Mouse (Mus musculus) embryonic facial prominence, embryonic 13.5 days (tissue): Measurements from ENCODE around the gene Kcnh1. TPM values are rescaled to one million over a fixed set of nuclear protein-coding genes. Genes with fewer than 3 reads are reported as not detected.

Experiments used
- ATAC-seq: fragments of 200-750 bp; cut with Nextera tagmentation; 2 replicates; pipeline ENCODE4 v1.8.0; 2017; ENCODE audit warnings: low read depth; ENCODE audit not compliant: insufficient number of reproducible peaks, insufficient read depth, low FRiP score, low TSS enrichment
- H3K27ac ChIP-seq: fragments of 300-500 bp; sonication (generic); 2 replicates; pipeline ENCODE4 v1.5.1; 2015; ENCODE audit warnings: moderate library complexity, mild to moderate bottlenecking, inconsistent platforms
- H3K27me3 ChIP-seq: fragments of 300-500 bp; sonication (generic); 2 replicates; pipeline ENCODE4 v1.6.1; 2015; ENCODE audit warnings: mild to moderate bottlenecking, inconsistent platforms
- H3K36me3 ChIP-seq: fragments of 300-500 bp; sonication (generic); 2 replicates; pipeline ENCODE4 v1.6.1; 2015; ENCODE audit warnings: mild to moderate bottlenecking, inconsistent platforms
- H3K4me1 ChIP-seq: fragments of 300-500 bp; sonication (generic); 2 replicates; pipeline ENCODE4 v1.6.1; 2015; ENCODE audit warnings: inconsistent platforms
- H3K4me2 ChIP-seq: fragments of 300-500 bp; sonication (generic); 2 replicates; pipeline ENCODE4 v1.6.1; 2015; ENCODE audit warnings: moderate library complexity, mild to moderate bottlenecking, inconsistent platforms
- H3K4me3 ChIP-seq: fragments of 300-500 bp; sonication (generic); 2 replicates; pipeline ENCODE4 v1.5.1; 2015; ENCODE audit warnings: mild to moderate bottlenecking, inconsistent platforms
- H3K9ac ChIP-seq: fragments of 300-500 bp; sonication (generic); 2 replicates; pipeline ENCODE4 v1.6.1; 2015; ENCODE audit warnings: mild to moderate bottlenecking, inconsistent platforms
- H3K9me3 ChIP-seq: fragments of 300-500 bp; sonication (generic); 2 replicates; pipeline ENCODE4 v1.6.1; 2016; ENCODE audit warnings: inconsistent platforms
- WGBS: fragments of 180-500 bp; shearing (Covaris S2); methylation state at CpG from one replicate; pipeline ENCODE4 v1.1.7; 2015; ENCODE audit warnings: mixed read lengths; 5-methylcytosine and 5-hydroxymethylcytosine counted together
- polyA plus RNA-seq: library from polyadenylated mRNA; unstranded; fragments of >200 nt; fragmentation: Nextera tagmentation; extraction: Ambion mirVana; gene quantifications from 2 replicates; pipeline ENCODE4 v1.2.1, GENCODE M21; 2015

The Kcnh1 gene
- polyA plus RNA-seq, 1 experiment from 2014 or later = 1.3 TPM

GRCm38 (mm10) chr1:192387624-192388023, 197.1 kb downstream of the Kcnh1 start:
- Histone ChIP-seq H3K27me3 (no peaks in the 10 kb centered on the region), H3K27ac (no peak overlapping the region), H3K36me3 (no peaks in the 10 kb centered on the region), H3K9me3 (no peaks in the 10 kb centered on the region), H3K4me3 (no peak overlapping the region), H3K4me2 (no peak overlapping the region), H3K9ac (no peak overlapping the region), H3K4me1 (no peaks in the 10 kb centered on the region)
- ATAC-seq = no peak

GRCm38 (mm10) chr1:192391041-192391440, 200.5 kb downstream of the Kcnh1 start:
- Histone ChIP-seq H3K27ac (no peak overlapping the region), H3K4me2 (no peak overlapping the region), H3K9me3 (no peaks in the 10 kb centered on the region), H3K36me3 (no peaks in the 10 kb centered on the region), H3K4me3 (no peak overlapping the region), H3K4me1 (no peaks in the 10 kb centered on the region), H3K9ac (no peak overlapping the region), H3K27me3 (no peaks in the 10 kb centered on the region)
- no peak for ATAC-seq
- WGBS = 76% methylated on average over 7 of the region's 7 CpGs

- Histone ChIP-seq H3K27me3 (no peaks in the 10 kb centered on the region), H3K9me3 (no peaks in the 10 kb centered on the region), H3K36me3 (no peaks in the 10 kb centered on the region), H3K27ac (no peak overlapping the region), H3K4me1 (no peaks in the 10 kb centered on the region), H3K4me2 (no peak overlapping the region), H3K4me3 (no peak overlapping the region), H3K9ac (no peak overlapping the region)
- no peak for ATAC-seq
- 85% methylated on average over 2 of the region's 2 CpGs for WGBS
Observed at GRCm38 (mm10) chr1:192392232-192392631, 201.7 kb downstream of the Kcnh1 start.

GRCm38 (mm10) chr1:192399667-192400490, 209.3 kb downstream of the Kcnh1 start:
- Histone ChIP-seq H3K4me2 (no peak overlapping the region), H3K4me1 (0 out of 2 replicates have a peak, but pooled peaks cover 3% of the 10 kb centered on the region), H3K27me3 (no peaks in the 10 kb centered on the region), H3K4me3 (no peak overlapping the region), H3K9ac (no peak overlapping the region), H3K27ac (peak overlapping the region; percentile 11; the same call in 1 of the 2 replicates), H3K9me3 (no peaks in the 10 kb centered on the region), H3K36me3 (no peaks in the 10 kb centered on the region)
- 56% methylated on average over 14 of the region's 14 CpGs for WGBS
- 0 out of 2 replicates have a peak, but pooled peaks have one; percentile 65 for ATAC-seq

GRCm38 (mm10) chr1:192400991-192401390, 210.4 kb downstream of the Kcnh1 start:
- Histone ChIP-seq H3K9me3 (no peaks in the 10 kb centered on the region), H3K27me3 (no peaks in the 10 kb centered on the region), H3K4me3 (no peak overlapping the region), H3K9ac (no peak overlapping the region), H3K27ac (no peak overlapping the region), H3K36me3 (no peaks in the 10 kb centered on the region), H3K4me2 (no peak overlapping the region), H3K4me1 (0 out of 2 replicates have a peak, but pooled peaks cover 3% of the 10 kb centered on the region)
- 65% methylated on average over 4 of the region's 4 CpGs for WGBS
- ATAC-seq = no peak

GRCm38 (mm10) chr1:192402911-192403704, 212.5 kb downstream of the Kcnh1 start:
- no peaks in the 10 kb centered on the region for H3K36me3 ChIP-seq
- no peak overlapping the region for H3K4me2 ChIP-seq
- 84% methylated on average over 8 of the region's 8 CpGs for WGBS
- H3K9me3 ChIP-seq = no peaks in the 10 kb centered on the region
- no peak overlapping the region for H3K4me3 ChIP-seq
- no peaks in the 10 kb centered on the region for H3K27me3 ChIP-seq
- ATAC-seq = no peak
- H3K27ac ChIP-seq = no peak overlapping the region
- H3K4me1 ChIP-seq = 0 out of 2 replicates have a peak, but pooled peaks cover 3% of the 10 kb centered on the region
- H3K9ac ChIP-seq = no peak overlapping the region

GRCm38 (mm10) chr1:192405136-192405535, 214.6 kb downstream of the Kcnh1 start:
- no peaks in the 10 kb centered on the region for H3K27me3 ChIP-seq
- no peak overlapping the region for H3K27ac ChIP-seq
- H3K4me2 ChIP-seq = no peak overlapping the region
- no peak for ATAC-seq
- no peaks in the 10 kb centered on the region for H3K9me3 ChIP-seq
- no peak overlapping the region for H3K4me3 ChIP-seq
- WGBS = 86% methylated on average over 4 of the region's 4 CpGs
- no peaks in the 10 kb centered on the region for H3K4me1 ChIP-seq
- no peak overlapping the region for H3K9ac ChIP-seq
- H3K36me3 ChIP-seq = no peaks in the 10 kb centered on the region

GRCm38 (mm10) chr1:192406589-192406988, 216.0 kb downstream of the Kcnh1 start:
- Histone ChIP-seq H3K27ac (no peak overlapping the region), H3K4me1 (no peaks in the 10 kb centered on the region), H3K4me2 (no peak overlapping the region), H3K36me3 (no peaks in the 10 kb centered on the region), H3K9me3 (no peaks in the 10 kb centered on the region), H3K9ac (no peak overlapping the region), H3K27me3 (no peaks in the 10 kb centered on the region), H3K4me3 (no peak overlapping the region)
- no peak for ATAC-seq
- WGBS = 86% methylated on average over 5 of the region's 5 CpGs

GRCm38 (mm10) chr1:192415813-192416212, 225.2 kb downstream of the Kcnh1 start:
- 51% methylated on average over 3 of the region's 3 CpGs for WGBS
- no peaks in the 10 kb centered on the region for H3K36me3 ChIP-seq
- H3K9ac ChIP-seq = no peak overlapping the region
- H3K9me3 ChIP-seq = no peaks in the 10 kb centered on the region
- no peaks in the 10 kb centered on the region for H3K27me3 ChIP-seq
- H3K4me1 ChIP-seq = no peaks in the 10 kb centered on the region
- no peak overlapping the region for H3K4me2 ChIP-seq
- ATAC-seq = no peak
- H3K4me3 ChIP-seq = no peak overlapping the region
- no peak overlapping the region for H3K27ac ChIP-seq

GRCm38 (mm10) chr1:192416241-192416821, 225.8 kb downstream of the Kcnh1 start:
- Histone ChIP-seq H3K4me2 (no peak overlapping the region), H3K27ac (no peak overlapping the region), H3K9me3 (no peaks in the 10 kb centered on the region), H3K4me3 (no peak overlapping the region), H3K9ac (no peak overlapping the region), H3K36me3 (no peaks in the 10 kb centered on the region), H3K27me3 (no peaks in the 10 kb centered on the region), H3K4me1 (no peaks in the 10 kb centered on the region)
- no peak for ATAC-seq
- 59% methylated on average over 9 of the region's 9 CpGs for WGBS

GRCm38 (mm10) chr1:192419176-192419575, 228.6 kb downstream of the Kcnh1 start:
- Histone ChIP-seq H3K27me3 (no peaks in the 10 kb centered on the region), H3K36me3 (no peaks in the 10 kb centered on the region), H3K4me2 (no peak overlapping the region), H3K9me3 (no peaks in the 10 kb centered on the region), H3K9ac (no peak overlapping the region), H3K4me3 (no peak overlapping the region), H3K4me1 (peaks cover 2% of the 10 kb centered on the region; the same call in 1 of the 2 replicates), H3K27ac (no peak overlapping the region)
- 87% methylated on average over 5 of the region's 5 CpGs for WGBS
- no peak for ATAC-seq
